Mouse (Mus musculus): ENCODE data around the gene Sorl1. TPM values are rescaled to one million over a fixed set of nuclear protein-coding genes. Genes with fewer than 3 reads are reported as not detected.

Sorl1 gene
- polyA plus RNA-seq, 1 experiment from 2014 or later: 2.8 TPM

GRCm38 (mm10) chr9:41984306-41984705 lies 139.8 kb downstream of the Sorl1 start:
- no peak for ATAC-seq
- Histone ChIP-seq H3K36me3 (ENCODE audit: control insufficient read depth, insufficient read depth) (peaks cover 28% of the 10 kb centered on the region; the same call in 1 of the 2 replicates), H3K27ac (ENCODE audit: low read depth, low read length) (no peak overlapping the region), H3K4me1 (replicated peaks; ENCODE audit: control insufficient read depth, insufficient read depth, low read length) (no peaks in the 10 kb centered on the region), H3K4me2 (replicated peaks; ENCODE audit: low read depth) (no peak overlapping the region), H3K9me3 (ENCODE audit: control insufficient read depth) (no peaks in the 10 kb centered on the region), H3K9ac (ENCODE audit: low read depth, low read length) (no peak overlapping the region), H3K4me3 (ENCODE audit: low read depth, low read length) (no peak overlapping the region), H3K27me3 (replicated peaks; ENCODE audit: control insufficient read depth, insufficient read depth, low read length) (no peaks in the 10 kb centered on the region)
- TF ChIP-seq CTCF (IDR thresholded peaks at IDR 0.05; ENCODE audit: low read depth): no peak
- 88% methylated on average over 11 of the region's 11 CpGs for WGBS

- Histone ChIP-seq H3K36me3 (ENCODE audit: control insufficient read depth, insufficient read depth) (peaks cover 30% of the 10 kb centered on the region; the same call in 1 of the 2 replicates), H3K9me3 (ENCODE audit: control insufficient read depth) (no peaks in the 10 kb centered on the region), H3K9ac (ENCODE audit: low read depth, low read length) (no peak overlapping the region), H3K4me1 (replicated peaks; ENCODE audit: control insufficient read depth, insufficient read depth, low read length) (no peaks in the 10 kb centered on the region), H3K27me3 (replicated peaks; ENCODE audit: control insufficient read depth, insufficient read depth, low read length) (no peaks in the 10 kb centered on the region), H3K4me2 (replicated peaks; ENCODE audit: low read depth) (no peak overlapping the region), H3K4me3 (ENCODE audit: low read depth, low read length) (no peak overlapping the region), H3K27ac (ENCODE audit: low read depth, low read length) (no peak overlapping the region)
- TF ChIP-seq CTCF (IDR thresholded peaks at IDR 0.05; ENCODE audit: low read depth): no peak
- WGBS: 85% methylated on average over 3 of the region's 3 CpGs
- no peak for ATAC-seq
These were observed 140.8 kb downstream of the Sorl1 start for GRCm38 (mm10) chr9:41983286-41983685.

GRCm38 (mm10) chr9:41982760-41983159 lies 141.3 kb downstream of the Sorl1 start:
- no peaks in the 10 kb centered on the region for H3K27me3 ChIP-seq (replicated peaks; ENCODE audit: control insufficient read depth, insufficient read depth, low read length)
- 72% methylated on average over 2 of the region's 2 CpGs for WGBS
- H3K4me2 ChIP-seq (replicated peaks; ENCODE audit: low read depth): no peak overlapping the region
- H3K9ac ChIP-seq (ENCODE audit: low read depth, low read length): no peak overlapping the region
- no peak for ATAC-seq
- H3K4me1 ChIP-seq (replicated peaks; ENCODE audit: control insufficient read depth, insufficient read depth, low read length): no peaks in the 10 kb centered on the region
- H3K4me3 ChIP-seq (ENCODE audit: low read depth, low read length): no peak overlapping the region
- peaks cover 29% of the 10 kb centered on the region; the same call in 1 of the 2 replicates for H3K36me3 ChIP-seq (ENCODE audit: control insufficient read depth, insufficient read depth)
- no peak overlapping the region for H3K27ac ChIP-seq (ENCODE audit: low read depth, low read length)
- no peaks in the 10 kb centered on the region for H3K9me3 ChIP-seq (ENCODE audit: control insufficient read depth)
- no peak for TF ChIP-seq CTCF (IDR thresholded peaks at IDR 0.05; ENCODE audit: low read depth)

DNA sequence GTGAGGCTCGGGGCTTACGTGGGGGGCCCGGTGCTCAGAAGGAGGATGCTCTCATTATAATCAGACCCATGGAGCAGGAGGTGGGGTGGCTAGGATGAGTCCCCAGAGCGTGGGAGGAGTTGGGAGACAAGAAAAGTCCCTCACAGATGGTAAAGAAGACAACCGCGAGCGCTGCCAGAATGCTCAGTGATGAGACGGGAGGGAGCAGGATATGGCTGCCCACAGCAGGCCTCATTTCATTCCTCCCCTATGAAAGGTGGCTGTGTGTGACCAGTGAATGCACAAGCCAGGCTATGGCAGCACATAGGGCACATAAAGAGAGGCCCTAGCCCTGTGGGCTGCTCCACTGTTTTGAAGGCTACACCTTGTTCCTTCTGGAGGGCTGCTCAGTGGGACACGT lies 142.1 kb downstream of the Sorl1 start:
- no peak overlapping the region for H3K4me2 ChIP-seq (replicated peaks; ENCODE audit: low read depth)
- H3K4me1 ChIP-seq (replicated peaks; ENCODE audit: control insufficient read depth, insufficient read depth, low read length): no peaks in the 10 kb centered on the region
- H3K36me3 ChIP-seq (ENCODE audit: control insufficient read depth, insufficient read depth): peaks cover 33% of the 10 kb centered on the region; the same call in 1 of the 2 replicates
- H3K9ac ChIP-seq (ENCODE audit: low read depth, low read length): no peak overlapping the region
- TF ChIP-seq CTCF (IDR thresholded peaks at IDR 0.05; ENCODE audit: low read depth): no peak
- H3K27me3 ChIP-seq (replicated peaks; ENCODE audit: control insufficient read depth, insufficient read depth, low read length): no peaks in the 10 kb centered on the region
- H3K27ac ChIP-seq (ENCODE audit: low read depth, low read length): no peak overlapping the region
- H3K4me3 ChIP-seq (ENCODE audit: low read depth, low read length): no peak overlapping the region
- 84% methylated on average over 9 of the region's 9 CpGs for WGBS
- ATAC-seq: no peak
- no peaks in the 10 kb centered on the region for H3K9me3 ChIP-seq (ENCODE audit: control insufficient read depth)

DNA sequence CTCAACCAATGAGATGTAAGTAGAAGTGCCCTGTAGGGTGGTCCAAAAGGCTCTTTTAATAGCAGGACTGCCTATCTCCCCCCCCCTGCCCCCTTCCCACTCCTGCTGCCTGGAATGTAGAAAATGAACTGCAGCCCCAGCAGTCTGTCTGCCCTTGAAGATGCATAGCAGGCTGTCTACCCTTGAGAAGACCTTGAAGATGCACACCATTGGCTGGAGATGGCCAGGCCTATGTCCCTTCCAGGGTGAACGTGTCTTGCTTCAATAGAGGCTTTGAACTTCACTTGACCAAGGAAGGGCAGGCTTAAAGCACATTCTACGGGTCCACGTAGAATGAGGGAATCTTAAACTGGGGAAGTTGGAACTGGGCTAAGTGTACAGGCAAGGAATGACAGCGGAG lies 142.8 kb downstream of the Sorl1 start:
- H3K4me2 ChIP-seq (replicated peaks; ENCODE audit: low read depth): no peak overlapping the region
- TF ChIP-seq CTCF (IDR thresholded peaks at IDR 0.05; ENCODE audit: low read depth): no peak
- H3K4me1 ChIP-seq (replicated peaks; ENCODE audit: control insufficient read depth, insufficient read depth, low read length): no peaks in the 10 kb centered on the region
- peaks cover 26% of the 10 kb centered on the region; the same call in 1 of the 2 replicates for H3K36me3 ChIP-seq (ENCODE audit: control insufficient read depth, insufficient read depth)
- no peak overlapping the region for H3K4me3 ChIP-seq (ENCODE audit: low read depth, low read length)
- H3K27me3 ChIP-seq (replicated peaks; ENCODE audit: control insufficient read depth, insufficient read depth, low read length): no peaks in the 10 kb centered on the region
- WGBS: 80% methylated on average over 4 of the region's 4 CpGs
- H3K9ac ChIP-seq (ENCODE audit: low read depth, low read length): no peak overlapping the region
- no peaks in the 10 kb centered on the region for H3K9me3 ChIP-seq (ENCODE audit: control insufficient read depth)
- no peak overlapping the region for H3K27ac ChIP-seq (ENCODE audit: low read depth, low read length)
- no peak for ATAC-seq

DNA sequence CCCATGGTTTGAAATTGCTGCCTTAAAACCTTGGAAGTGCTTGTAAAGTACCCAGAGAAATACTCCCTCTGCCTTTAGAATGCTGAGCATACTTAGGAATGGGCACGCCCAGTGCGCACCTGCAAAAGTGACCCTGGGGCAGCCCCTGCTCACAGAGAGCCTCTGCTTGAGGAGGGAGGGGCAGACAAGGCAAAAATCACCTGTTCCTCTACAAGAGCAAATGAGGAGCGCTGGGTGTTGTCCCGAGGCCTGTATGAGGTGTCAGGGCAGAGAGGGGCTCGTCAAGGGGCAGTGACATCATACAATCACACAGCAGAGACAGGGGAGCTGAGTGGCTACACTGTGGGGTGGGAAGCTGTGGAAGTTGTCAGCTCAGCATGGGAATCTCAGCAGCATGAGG lies 143.3 kb downstream of the Sorl1 start:
- H3K36me3 ChIP-seq (ENCODE audit: control insufficient read depth, insufficient read depth): peaks cover 23% of the 10 kb centered on the region; the same call in 1 of the 2 replicates
- 75% methylated on average over 5 of the region's 5 CpGs for WGBS
- no peak for ATAC-seq

DNA sequence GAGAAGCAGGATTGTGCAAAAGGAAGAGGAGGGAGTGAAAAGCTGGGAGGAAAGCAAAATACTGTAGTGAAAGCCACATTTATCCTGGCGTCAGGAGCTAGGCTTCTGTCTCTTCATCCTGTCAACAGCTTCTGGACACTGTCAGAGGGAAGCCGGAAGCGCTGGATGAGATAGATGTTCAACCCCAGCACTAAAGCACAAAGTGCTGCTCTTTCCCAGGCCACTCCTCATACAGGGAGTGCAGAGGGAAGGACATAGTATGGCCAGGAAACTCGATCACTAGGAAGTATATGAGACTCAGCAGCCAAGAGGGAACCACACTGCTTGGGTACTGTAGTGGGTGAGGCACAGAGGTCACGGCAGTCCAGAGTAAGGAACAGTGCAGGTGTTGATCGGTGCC lies 145.7 kb downstream of the Sorl1 start:
- H3K4me1 ChIP-seq (replicated peaks; ENCODE audit: control insufficient read depth, insufficient read depth, low read length): no peaks in the 10 kb centered on the region
- H3K27ac ChIP-seq (ENCODE audit: low read depth, low read length): no peak overlapping the region
- no peak overlapping the region for H3K4me2 ChIP-seq (replicated peaks; ENCODE audit: low read depth)
- H3K4me3 ChIP-seq (ENCODE audit: low read depth, low read length): no peak overlapping the region
- H3K9me3 ChIP-seq (ENCODE audit: control insufficient read depth): no peaks in the 10 kb centered on the region
- no peak overlapping the region for H3K9ac ChIP-seq (ENCODE audit: low read depth, low read length)
- peaks cover 24% of the 10 kb centered on the region for H3K36me3 ChIP-seq (ENCODE audit: control insufficient read depth, insufficient read depth)
- WGBS: 77% methylated on average over 6 of the region's 6 CpGs
- no peak for TF ChIP-seq CTCF (IDR thresholded peaks at IDR 0.05; ENCODE audit: low read depth)
- no peaks in the 10 kb centered on the region for H3K27me3 ChIP-seq (replicated peaks; ENCODE audit: control insufficient read depth, insufficient read depth, low read length)
- no peak for ATAC-seq

More for the DNA sequence above, 143.3 kb downstream of the Sorl1 start:
- no peak overlapping the region for H3K4me2 ChIP-seq (replicated peaks; ENCODE audit: low read depth)
- H3K27ac ChIP-seq (ENCODE audit: low read depth, low read length): no peak overlapping the region
- no peak for TF ChIP-seq CTCF (IDR thresholded peaks at IDR 0.05; ENCODE audit: low read depth)
- H3K9me3 ChIP-seq (ENCODE audit: control insufficient read depth): no peaks in the 10 kb centered on the region
- no peak overlapping the region for H3K4me3 ChIP-seq (ENCODE audit: low read depth, low read length)
- H3K9ac ChIP-seq (ENCODE audit: low read depth, low read length): no peak overlapping the region
- H3K27me3 ChIP-seq (replicated peaks; ENCODE audit: control insufficient read depth, insufficient read depth, low read length): no peaks in the 10 kb centered on the region
- no peaks in the 10 kb centered on the region for H3K4me1 ChIP-seq (replicated peaks; ENCODE audit: control insufficient read depth, insufficient read depth, low read length)

Data from intestine, postnatal 0 days (tissue).